Mouse (Mus musculus) testis, adult 2 months (tissue): Measurements from ENCODE around the gene Tada2a. TPM values are rescaled to one million over a fixed set of nuclear protein-coding genes. Genes with fewer than 3 reads are reported as not detected.

ENCODE experiments used
- H3K27ac ChIP-seq: fragments of 200-500 bp; 2 replicates; pipeline ENCODE4 v1.5.1; 2012; ENCODE audit warnings: low read depth, low read length; ENCODE audit not compliant: control insufficient read depth, insufficient read depth
- H3K27me3 ChIP-seq: fragments of 200-500 bp; 2 replicates; pipeline ENCODE4 v1.6.1; 2012; ENCODE audit warnings: mild to moderate bottlenecking, low read length, moderate library complexity; ENCODE audit not compliant: control insufficient read depth, insufficient read depth
- H3K36me3 ChIP-seq: fragments of 200-500 bp; 2 replicates; pipeline ENCODE4 v1.6.1; 2012; ENCODE audit warnings: mild to moderate bottlenecking, low read length; ENCODE audit not compliant: control insufficient read depth, insufficient read depth
- H3K4me1 ChIP-seq: fragments of 200-500 bp; 2 replicates; pipeline ENCODE4 v1.6.1; 2012; ENCODE audit warnings: low read length; ENCODE audit not compliant: control insufficient read depth, insufficient read depth
- H3K4me3 ChIP-seq: fragments of 200-500 bp; 2 replicates; pipeline ENCODE4 v1.5.1; 2012; ENCODE audit warnings: low read depth, mild to moderate bottlenecking, low read length, moderate library complexity, mixed read lengths; ENCODE audit not compliant: control insufficient read depth
- CTCF ChIP-seq: fragments of 200-500 bp; IDR thresholded peaks from 2 replicates; pipeline ENCODE4 v1.5.1; 2012; ENCODE audit warnings: low read depth, mild to moderate bottlenecking, inconsistent platforms, low read length, moderate library complexity; ENCODE audit not compliant: control insufficient read depth, insufficient read depth, insufficient replicate concordance
- POLR2A ChIP-seq: fragments of 200-500 bp; IDR thresholded peaks from 2 replicates; pipeline ENCODE4 v1.6.1; 2012; ENCODE audit warnings: low read depth, mild to moderate bottlenecking, inconsistent platforms, low read length, moderate library complexity; ENCODE audit not compliant: control insufficient read depth
- polyA plus RNA-seq: library from polyadenylated mRNA; depleted of rRNA; stranded (reverse); fragments of >200 nt; gene quantifications from 2 replicates; pipeline ENCODE4 v1.2.3, GENCODE M21; 2012

Tada2a gene
- polyA plus RNA-seq, 1 experiment = 4.2 TPM

DNA sequence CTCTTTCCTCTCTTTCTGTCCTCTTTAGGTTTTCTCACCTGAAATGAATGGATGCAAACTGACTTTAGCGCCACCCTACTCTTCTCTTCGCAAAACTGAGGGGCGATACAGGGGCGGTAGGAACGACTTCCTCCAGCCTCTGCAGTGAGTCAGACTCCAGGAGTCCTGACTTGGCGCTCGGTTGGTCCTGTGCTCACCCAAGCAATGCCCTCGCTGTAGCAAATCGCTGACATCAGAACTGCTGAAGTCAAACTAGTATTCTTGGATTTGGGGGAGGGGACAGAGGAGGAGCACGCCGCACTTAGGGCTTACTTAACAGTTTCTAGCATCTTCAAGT lies 60.4 kb downstream of the Tada2a start, which contains the start of gene Dusp14:
Gene Dusp14, minus strand, starts transcription at position 228 of the 337 bp plus-strand sequence.
- TF ChIP-seq POLR2A (no peak), CTCF (no peak)
- no peaks in the 10 kb centered on the region for H3K27me3 ChIP-seq
- H3K36me3 ChIP-seq = no peaks in the 10 kb centered on the region
- H3K4me1 ChIP-seq = peaks cover 5% of the 10 kb centered on the region
- H3K27ac ChIP-seq = no peak within 1 kb of the TSS
- peak within 1 kb of the TSS; percentile 76 for H3K4me3 ChIP-seq

DNA sequence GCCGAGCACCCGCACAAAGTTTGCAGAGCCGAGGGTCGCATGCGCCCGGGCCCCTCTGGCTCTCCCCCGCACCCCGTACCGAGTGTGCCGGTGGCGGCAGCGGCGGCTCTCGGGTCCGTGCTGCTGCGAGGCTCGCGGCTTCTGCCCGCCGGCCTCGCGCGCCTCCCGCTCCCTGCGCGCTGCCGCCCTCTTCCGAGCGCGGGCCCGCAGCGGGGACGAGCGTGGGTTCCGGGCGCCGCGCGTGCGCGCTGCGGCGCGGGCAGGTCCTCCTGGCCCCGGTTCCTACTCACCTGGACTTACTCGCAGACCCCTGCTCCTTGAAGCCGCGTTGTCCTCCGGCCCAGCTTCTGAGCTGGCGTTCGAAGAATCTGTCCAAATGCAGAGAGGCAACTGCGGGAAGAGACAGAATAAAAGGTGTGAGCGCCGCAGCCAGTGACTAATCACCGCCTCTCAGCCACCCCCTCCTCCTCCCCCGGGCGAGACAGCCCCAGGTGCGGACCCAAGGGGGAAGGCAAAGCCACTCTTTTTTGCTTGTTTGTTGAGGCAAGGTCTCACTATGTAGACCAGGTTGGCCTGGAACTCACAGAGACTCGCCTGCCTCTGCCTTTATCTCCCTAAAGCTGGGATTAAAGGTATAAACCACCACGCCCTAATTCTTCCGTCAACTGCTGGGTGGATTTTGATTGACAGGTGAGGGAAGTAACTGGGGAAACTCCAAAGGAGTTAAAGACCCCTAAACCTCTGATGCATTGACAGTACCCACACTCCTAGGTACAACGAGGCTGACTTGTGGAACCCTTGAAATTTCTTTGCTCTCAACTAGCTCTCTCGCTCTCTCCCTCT lies 61.0 kb downstream of the Tada2a start:
- Histone ChIP-seq H3K4me3 (peak overlapping the region; percentile 76), H3K4me1 (peaks cover 5% of the 10 kb centered on the region), H3K27ac (no peak overlapping the region), H3K27me3 (no peaks in the 10 kb centered on the region), H3K36me3 (no peaks in the 10 kb centered on the region)
- TF ChIP-seq POLR2A (no peak; the same call in 1 of the 2 replicates), CTCF (no peak)

DNA sequence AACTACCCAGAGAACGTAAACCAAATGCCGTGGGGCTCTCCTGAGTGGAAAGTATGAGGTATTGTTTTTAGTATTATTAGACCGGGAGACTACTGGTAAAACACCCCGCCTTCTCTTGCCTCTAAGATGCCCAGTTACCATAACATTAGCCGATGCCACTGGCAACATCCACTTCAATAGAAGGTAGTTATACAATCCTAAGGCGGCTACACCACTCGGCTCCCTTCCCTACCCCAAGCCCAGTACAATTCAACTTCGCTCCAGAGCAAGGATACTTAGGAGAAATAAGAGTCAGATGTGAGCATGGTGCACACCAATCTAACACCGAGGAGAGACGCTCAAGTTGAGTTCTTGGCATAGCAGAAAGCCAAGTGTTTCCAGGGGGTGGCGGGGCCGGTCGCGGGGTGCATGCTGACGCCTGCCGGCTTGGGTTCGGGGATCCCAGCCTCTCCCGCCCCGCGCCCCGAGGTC lies 61.6 kb downstream of the Tada2a start:
- no peaks in the 10 kb centered on the region for H3K27me3 ChIP-seq

DNA sequence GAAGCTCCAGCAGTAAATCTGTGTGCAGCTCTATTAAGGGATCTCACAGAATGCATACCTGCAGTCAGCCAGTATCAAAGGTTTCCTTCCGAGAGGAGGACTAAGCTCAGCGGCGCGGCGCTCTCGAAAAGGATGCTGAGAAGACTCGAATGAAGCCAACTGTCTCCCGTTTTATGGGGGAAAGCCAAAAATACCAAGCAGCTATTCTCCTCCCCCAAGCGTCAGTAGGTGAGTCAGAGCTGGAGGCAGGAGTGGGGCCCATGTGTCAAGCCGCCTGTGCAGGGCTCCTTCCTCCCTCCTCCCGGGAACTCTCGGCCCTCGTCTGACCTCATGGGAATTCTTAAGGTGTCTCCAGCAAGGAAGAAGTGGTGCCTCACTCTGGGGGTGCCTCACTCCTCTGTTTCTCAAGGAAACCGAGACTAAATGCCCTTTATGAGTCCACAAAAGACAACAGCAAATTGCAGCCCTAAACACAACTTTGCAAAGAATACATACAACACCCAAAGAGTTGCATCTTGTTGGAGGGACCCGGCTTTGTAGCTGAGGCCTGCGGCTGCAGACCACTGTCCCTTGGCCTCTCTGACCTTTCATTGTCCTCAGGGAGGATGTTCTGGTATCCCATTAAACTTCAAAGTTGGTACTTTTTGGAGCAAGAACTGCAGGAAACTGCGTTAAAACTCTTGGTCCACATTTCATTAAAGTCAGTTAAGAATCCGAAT lies 62.3 kb downstream of the Tada2a start:
- Histone ChIP-seq H3K4me1 (peaks cover 5% of the 10 kb centered on the region), H3K27ac (no peak overlapping the region)

More for the DNA sequence above, 61.6 kb downstream of the Tada2a start:
- H3K36me3 ChIP-seq = no peaks in the 10 kb centered on the region
- no peak overlapping the region for H3K27ac ChIP-seq
- TF ChIP-seq POLR2A (no peak), CTCF (no peak)
- H3K4me1 ChIP-seq = peaks cover 5% of the 10 kb centered on the region
- peak overlapping the region; percentile 76 for H3K4me3 ChIP-seq

DNA sequence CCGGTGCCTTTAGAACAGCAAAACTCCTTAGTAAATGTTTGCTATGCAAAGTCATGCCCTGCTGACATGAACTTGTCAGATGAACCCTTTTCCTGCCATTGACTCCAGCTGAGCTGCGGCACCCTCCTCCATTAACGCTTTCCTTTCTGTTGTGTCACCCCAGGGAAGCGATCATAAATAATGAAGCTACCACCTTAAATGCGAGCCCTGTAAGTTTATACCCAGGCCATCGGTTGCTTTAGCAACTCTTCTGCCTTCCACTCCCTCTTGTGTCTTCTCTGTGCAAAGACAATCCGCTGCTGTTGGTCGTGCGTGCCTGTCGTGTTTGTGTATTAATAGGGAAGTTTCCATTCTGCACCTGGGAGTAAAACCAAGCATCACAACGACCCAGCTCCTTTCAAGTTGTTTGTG lies 63.3 kb downstream of the Tada2a start:
- H3K36me3 ChIP-seq = no peaks in the 10 kb centered on the region
- H3K4me1 ChIP-seq = peaks cover 5% of the 10 kb centered on the region
- no peak overlapping the region for H3K27ac ChIP-seq
- H3K4me3 ChIP-seq = no peak overlapping the region
- no peak for TF ChIP-seq POLR2A
- no peak for TF ChIP-seq CTCF
- H3K27me3 ChIP-seq = no peaks in the 10 kb centered on the region

More for the DNA sequence above, 62.3 kb downstream of the Tada2a start:
- Histone ChIP-seq H3K36me3 (no peaks in the 10 kb centered on the region), H3K4me3 (no peak overlapping the region), H3K27me3 (no peaks in the 10 kb centered on the region)
- no peak for TF ChIP-seq CTCF
- TF ChIP-seq POLR2A = no peak

DNA sequence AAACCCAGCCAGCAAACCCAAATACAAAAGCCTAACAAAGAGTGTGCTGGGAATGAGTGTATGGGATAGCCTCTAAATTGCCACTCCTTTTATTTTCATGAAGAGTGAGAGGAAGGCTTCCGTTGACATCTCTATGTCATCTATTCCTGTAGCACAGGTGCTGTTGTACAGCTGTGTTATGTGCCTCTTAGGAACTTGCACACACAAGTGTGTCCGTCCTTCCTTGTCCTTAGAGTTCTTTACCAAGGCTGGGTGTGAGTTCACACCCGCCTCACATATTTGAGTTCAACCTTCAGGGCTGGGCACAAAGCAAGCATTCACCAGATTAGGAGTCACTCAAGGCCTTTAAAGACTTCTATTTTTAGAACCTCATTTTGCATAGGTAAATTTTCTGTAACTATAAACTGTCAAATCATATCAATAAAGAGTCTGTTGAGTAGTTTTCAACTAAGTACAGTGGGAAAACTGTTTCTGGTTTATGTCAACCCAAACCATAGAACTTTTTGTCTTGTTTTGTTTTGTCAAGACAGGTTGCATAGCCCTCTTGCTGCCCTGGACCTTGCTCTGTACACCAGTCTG lies 65.7 kb downstream of the Tada2a start:
- Histone ChIP-seq H3K4me3 (no peak overlapping the region), H3K36me3 (no peaks in the 10 kb centered on the region)
- TF ChIP-seq POLR2A (no peak), CTCF (no peak)

DNA sequence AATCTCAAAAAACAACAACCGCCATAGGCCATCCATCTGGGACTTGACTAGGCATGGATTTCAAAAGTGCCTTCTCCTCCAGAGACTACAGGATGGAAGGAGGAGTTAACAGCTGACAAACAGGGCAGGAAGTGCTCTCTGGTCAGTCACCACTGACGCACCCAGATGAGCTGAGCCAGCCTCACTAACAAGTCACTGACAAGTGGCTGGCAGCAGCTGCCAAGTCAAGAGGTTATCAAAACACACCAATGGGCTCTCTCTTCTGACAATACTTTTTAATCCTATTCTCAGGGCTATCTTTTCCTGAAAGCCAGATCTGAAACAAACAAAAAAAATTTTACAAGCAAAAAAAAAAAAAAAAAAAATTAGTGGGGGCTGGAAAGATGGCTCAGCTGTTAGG lies 66.6 kb downstream of the Tada2a start:
- Histone ChIP-seq H3K4me1 (peaks cover under 1% of the 10 kb centered on the region), H3K36me3 (no peaks in the 10 kb centered on the region), H3K27ac (no peak overlapping the region), H3K4me3 (no peak overlapping the region), H3K27me3 (no peaks in the 10 kb centered on the region)
- TF ChIP-seq POLR2A = no peak
- no peak for TF ChIP-seq CTCF

More for the DNA sequence above, 65.7 kb downstream of the Tada2a start:
- no peaks in the 10 kb centered on the region for H3K27me3 ChIP-seq
- H3K4me1 ChIP-seq = peaks cover 2% of the 10 kb centered on the region
- H3K27ac ChIP-seq = no peak overlapping the region
